Mouse (Mus musculus) midbrain, postnatal 0 days (tissue): ENCODE measurements at regions not wholly inside any gene's neighbourhood (a gene's known extent, or its start where the extent isn't known, plus 50 kb on each side); places are given as distances from the start of the nearest gene placed in this dataset.

Experiments used
- ATAC-seq: fragments of 200-750 bp; cut with Nextera tagmentation; 2 replicates; pipeline ENCODE4 v1.8.0; 2017; ENCODE audit warnings: moderate number of reproducible peaks, mild to moderate bottlenecking, moderate TSS enrichment, moderate library complexity; ENCODE audit not compliant: low FRiP score
- DNase-seq: peaks from one replicate; pipeline ENCODE4 v3.0.0-alpha.2; 2015; ENCODE audit warnings: low spot score
- H3K27ac ChIP-seq: fragments of 300-500 bp; sonication (generic); 2 replicates; pipeline ENCODE4 v1.5.1; 2014; ENCODE audit warnings: low read depth, mild to moderate bottlenecking, low read length, mixed read lengths
- H3K27me3 ChIP-seq: fragments of 300-500 bp; sonication (generic); 2 replicates; pipeline ENCODE4 v1.6.1; 2014; ENCODE audit warnings: low read length, control low read depth, mixed read lengths; ENCODE audit not compliant: insufficient read depth
- H3K36me3 ChIP-seq: fragments of 300-500 bp; sonication (generic); 2 replicates; pipeline ENCODE4 v1.6.1; 2014; ENCODE audit warnings: low read length, control low read depth, mixed read lengths; ENCODE audit not compliant: insufficient read depth
- H3K4me1 ChIP-seq: fragments of 300-500 bp; sonication (generic); 2 replicates; pipeline ENCODE4 v1.6.1; 2014; ENCODE audit warnings: mild to moderate bottlenecking, control low read depth, antibody characterized with exemption, low read length, mixed read lengths; ENCODE audit not compliant: insufficient read depth
- H3K4me2 ChIP-seq: fragments of 300-500 bp; sonication (generic); 2 replicates; pipeline ENCODE4 v1.6.1; 2014; ENCODE audit warnings: low read depth, mild to moderate bottlenecking, low read length, mixed read lengths; ENCODE audit not compliant: poor library complexity, severe bottlenecking
- H3K4me3 ChIP-seq: fragments of 300-500 bp; sonication (generic); 2 replicates; pipeline ENCODE4 v1.5.1; 2014; ENCODE audit warnings: low read depth, mild to moderate bottlenecking, low read length, moderate library complexity
- H3K9ac ChIP-seq: fragments of 300-500 bp; sonication (generic); replicated peaks from 2 replicates; pipeline ENCODE4 v1.6.1; 2014; ENCODE audit warnings: mild to moderate bottlenecking, low read length, moderate library complexity, mixed read lengths; ENCODE audit not compliant: poor library complexity, severe bottlenecking
- H3K9me3 ChIP-seq: fragments of 300-500 bp; sonication (generic); 2 replicates; pipeline ENCODE4 v1.6.1; 2016; ENCODE audit warnings: low read length, control low read depth
- CTCF ChIP-seq: IDR thresholded peaks from 2 replicates; pipeline ENCODE4 v1.5.1; 2016; ENCODE audit warnings: antibody characterized with exemption, mild to moderate bottlenecking
- WGBS: fragments of 180-500 bp; shearing (Covaris S2); extraction: QIAGEN DNeasy Blood & Tissue Kit; methylation state at CpG from one replicate; pipeline ENCODE4 v1.1.7; 2014; 5-methylcytosine and 5-hydroxymethylcytosine counted together

DNA sequence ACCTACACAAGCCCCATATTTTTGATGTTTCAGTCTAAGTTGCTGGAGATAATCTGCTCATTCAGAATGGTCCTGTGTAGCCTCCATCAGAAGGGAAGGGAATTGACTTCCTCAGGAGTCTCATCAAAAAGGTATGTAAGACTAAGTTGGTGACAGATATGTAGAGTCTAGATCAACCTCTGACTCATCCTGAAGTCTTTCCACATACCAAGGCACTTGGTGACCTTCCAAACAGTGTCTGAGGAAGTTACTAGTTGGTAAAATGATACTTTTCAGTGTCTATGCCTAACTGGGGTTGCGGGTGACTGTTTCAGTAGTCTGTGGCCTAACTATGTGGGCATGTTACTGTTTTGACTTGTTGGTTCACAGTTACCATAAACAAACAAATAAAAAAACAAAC, 133.0 kb upstream of the Plcb4 start:
- Histone ChIP-seq H3K27me3 (no peaks in the 10 kb centered on the region), H3K4me1 (no peaks in the 10 kb centered on the region), H3K36me3 (no peaks in the 10 kb centered on the region), H3K4me3 (no peak overlapping the region), H3K9ac (no peak overlapping the region), H3K27ac (no peak overlapping the region), H3K4me2 (no peak overlapping the region), H3K9me3 (no peaks in the 10 kb centered on the region)
- WGBS = 100% methylated on average over 1 of the region's 1 CpGs
- no peak for ATAC-seq
- TF ChIP-seq CTCF = no peak
- DNase-seq = no peak

- no peaks in the 10 kb centered on the region for H3K4me1 ChIP-seq
- no peak overlapping the region for H3K4me2 ChIP-seq
- TF ChIP-seq CTCF = no peak
- H3K9ac ChIP-seq = no peak overlapping the region
- no peak for DNase-seq
- no peaks in the 10 kb centered on the region for H3K36me3 ChIP-seq
- H3K27ac ChIP-seq = no peak overlapping the region
- H3K4me3 ChIP-seq = no peak overlapping the region
- ATAC-seq = no peak
- H3K27me3 ChIP-seq = no peaks in the 10 kb centered on the region
- no peaks in the 10 kb centered on the region for H3K9me3 ChIP-seq
- WGBS = 66% methylated on average over 3 of the region's 3 CpGs
Observed at GRCm38 (mm10) chr2:135529619-135530018, 129.2 kb upstream of the Plcb4 start.

DNA sequence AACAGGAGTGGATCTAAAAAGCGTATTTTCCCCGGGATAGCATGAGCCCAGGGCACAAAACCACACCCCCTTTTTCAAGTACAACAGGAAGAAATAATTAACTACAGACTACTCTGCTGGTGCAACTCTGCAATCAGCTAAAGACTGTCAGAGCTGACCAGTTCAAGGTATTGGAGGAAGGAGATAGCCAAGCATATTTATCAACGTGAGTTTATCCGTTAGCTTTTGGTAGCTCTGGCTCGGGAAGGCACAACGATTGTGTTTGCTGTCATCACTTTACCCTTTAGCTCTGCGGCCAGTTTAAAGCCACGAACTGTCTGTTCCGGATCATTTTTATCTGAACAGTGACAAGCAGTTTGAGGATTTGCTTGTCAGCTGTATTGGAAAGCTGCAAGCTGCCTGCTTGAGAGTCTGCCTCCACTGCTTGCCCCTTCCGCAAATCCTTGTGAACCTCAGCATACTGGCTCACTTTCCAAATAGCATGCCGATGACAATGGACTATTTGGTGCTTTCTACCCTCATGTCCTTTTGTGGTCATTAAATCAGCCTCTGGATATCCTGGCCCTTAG, 122.4 kb upstream of the Plcb4 start:
- no peaks in the 10 kb centered on the region for H3K36me3 ChIP-seq
- TF ChIP-seq CTCF = no peak
- DNase-seq (no peak), ATAC-seq (no peak)
- no peaks in the 10 kb centered on the region for H3K9me3 ChIP-seq
- no peaks in the 10 kb centered on the region for H3K4me1 ChIP-seq
- H3K27me3 ChIP-seq = no peaks in the 10 kb centered on the region
- no peak overlapping the region for H3K4me3 ChIP-seq
- WGBS = 49% methylated on average over 11 of the region's 11 CpGs
- no peak overlapping the region for H3K27ac ChIP-seq
- no peak overlapping the region for H3K4me2 ChIP-seq
- H3K9ac ChIP-seq = no peak overlapping the region

- peak; percentile 61 for DNase-seq
Observed at GRCm38 (mm10) chr2:135538022-135538421, 120.8 kb upstream of the Plcb4 start.

DNA sequence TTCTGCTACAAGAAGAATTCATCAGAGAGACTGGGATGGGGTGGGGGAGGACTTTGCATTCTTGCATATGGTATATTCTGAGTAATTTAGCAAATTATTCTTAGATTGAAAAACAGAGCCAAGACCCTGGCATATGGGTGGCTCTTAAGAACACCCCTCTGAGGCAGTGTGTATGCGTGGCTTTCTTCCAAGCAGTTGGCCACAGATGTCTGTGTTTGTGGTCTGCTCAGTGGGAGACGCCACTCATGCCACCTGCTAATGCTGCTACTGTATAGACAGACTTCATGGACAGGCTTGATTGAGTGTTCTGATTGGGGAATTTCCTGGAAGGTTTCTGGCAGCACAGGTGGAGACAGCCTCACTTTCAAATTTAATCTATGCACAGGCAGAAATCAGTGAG, 117.8 kb upstream of the Plcb4 start:
- no peak for ATAC-seq
- Histone ChIP-seq H3K4me2 (no peak overlapping the region), H3K27me3 (no peaks in the 10 kb centered on the region), H3K27ac (no peak overlapping the region), H3K4me1 (no peaks in the 10 kb centered on the region), H3K36me3 (no peaks in the 10 kb centered on the region), H3K9ac (no peak overlapping the region), H3K4me3 (no peak overlapping the region), H3K9me3 (no peaks in the 10 kb centered on the region)
- no peak for TF ChIP-seq CTCF
- peak; percentile 81 for DNase-seq
- 61% methylated on average over 2 of the region's 2 CpGs for WGBS

More at GRCm38 (mm10) chr2:135538022-135538421, 120.8 kb upstream of the Plcb4 start:
- no peaks in the 10 kb centered on the region for H3K36me3 ChIP-seq
- H3K27ac ChIP-seq = no peak overlapping the region
- no peak overlapping the region for H3K4me3 ChIP-seq
- H3K4me2 ChIP-seq = no peak overlapping the region
- whole genome bisulfite sequencing = 25% methylated on average over 2 of the region's 2 CpGs
- no peaks in the 10 kb centered on the region for H3K27me3 ChIP-seq
- TF ChIP-seq CTCF = no peak
- no peaks in the 10 kb centered on the region for H3K9me3 ChIP-seq
- H3K9ac ChIP-seq = no peak overlapping the region
- no peak for ATAC-seq
- no peaks in the 10 kb centered on the region for H3K4me1 ChIP-seq

DNA sequence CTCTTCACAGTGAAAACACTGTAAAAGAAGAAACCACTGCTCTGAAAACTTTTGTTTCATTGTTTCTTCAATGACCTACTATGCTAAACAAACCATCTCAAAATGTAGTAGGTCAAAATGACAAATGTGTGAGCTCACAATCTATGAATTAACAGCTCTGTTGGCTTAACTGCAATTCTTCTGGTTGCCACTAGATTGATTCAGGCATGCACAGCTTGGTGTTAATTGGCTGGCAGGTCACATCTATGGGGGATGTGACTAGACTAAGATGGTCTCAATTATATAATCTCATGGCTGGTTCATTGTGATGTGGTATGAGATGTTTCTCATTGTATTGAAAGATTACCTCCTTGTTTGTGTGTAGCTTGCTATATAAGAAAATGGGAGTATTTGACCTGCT, 116.9 kb upstream of the Plcb4 start:
- Histone ChIP-seq H3K36me3 (no peaks in the 10 kb centered on the region), H3K9me3 (no peaks in the 10 kb centered on the region), H3K27ac (no peak overlapping the region), H3K4me2 (no peak overlapping the region), H3K4me1 (no peaks in the 10 kb centered on the region), H3K27me3 (no peaks in the 10 kb centered on the region), H3K9ac (no peak overlapping the region), H3K4me3 (no peak overlapping the region)
- no peak for DNase-seq
- no peak for ATAC-seq
- no peak for TF ChIP-seq CTCF
